Mouse (Mus musculus) embryonic fibroblast, embryonic 13.5 days (primary cell): ENCODE measurements around the gene Srpr.

ENCODE experiments used
- CTCF ChIP-seq: IDR thresholded peaks from 2 replicates; pipeline ENCODE4 v1.5.1; 2011; ENCODE audit warnings: mild to moderate bottlenecking, control low read depth, low read length, moderate library complexity, borderline replicate concordance; ENCODE audit not compliant: insufficient read depth
- POLR2A ChIP-seq: IDR thresholded peaks from 2 replicates; pipeline ENCODE4 v1.6.1; 2011; ENCODE audit warnings: low read depth, mild to moderate bottlenecking, control low read depth, low read length, moderate library complexity

DNA sequence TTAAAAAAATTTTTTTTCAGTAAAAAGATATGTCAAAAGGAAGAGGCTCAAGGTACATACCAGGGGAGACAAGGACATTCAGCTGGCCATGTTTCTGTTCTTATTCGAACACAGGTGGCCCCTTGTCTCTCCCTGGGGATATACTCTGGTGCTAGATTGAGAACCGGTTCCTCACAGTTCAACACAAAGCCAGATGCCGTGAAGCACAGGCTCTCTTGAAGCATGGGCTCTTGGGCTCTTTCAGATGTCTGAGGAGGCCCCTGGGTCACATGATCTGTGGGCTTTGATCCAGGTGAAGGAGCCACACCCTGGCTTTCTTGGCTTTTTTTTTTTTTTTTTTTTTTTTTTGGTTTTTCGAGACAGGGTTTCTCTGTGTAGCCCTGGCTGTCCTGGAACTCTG lies 13.5 kb upstream of the Srpr start:
- no peak for TF ChIP-seq POLR2A
- no peak for TF ChIP-seq CTCF
